Mouse (Mus musculus) natural killer cell, adult 2 months (primary cell): ENCODE results near the gene Smim24.

Experiments
- DNase-seq, 2 experiments: peaks; one replicate each; pipeline ENCODE4 v3.0.0; 2022; ENCODE audit warnings: low spot score in 2 of 2

Smim24 gene

GRCm38 (mm10) chr10:81392781-81393185, at the start of gene Smim24:
Gene Smim24 (plus strand): TSS chr10:81393051.
- no peak for DNase-seq

- peak; percentile 21 to 47 for DNase-seq
Observed at GRCm38 (mm10) chr10:81344421-81345161, 48.3 kb upstream of the Smim24 start.

- DNase-seq: no peak
Observed at GRCm38 (mm10) chr10:81345162-81345534, 47.7 kb upstream of the Smim24 start.

- peak; percentile 44 to 59 for DNase-seq
Observed at GRCm38 (mm10) chr10:81346453-81347067, 46.3 kb upstream of the Smim24 start.

GRCm38 (mm10) chr10:81349146-81349545, 43.7 kb upstream of the Smim24 start:
- no peak for DNase-seq

GRCm38 (mm10) chr10:81349961-81350350, 42.9 kb upstream of the Smim24 start:
- DNase-seq: no peak

GRCm38 (mm10) chr10:81350351-81351063, 42.3 kb upstream of the Smim24 start, which contains the start of gene Hmg20b:
Gene Hmg20b (minus strand): TSS chr10:81350480.
- peak; percentile 98 to 99 for DNase-seq

- DNase-seq: peak in 1 of 2 experiments; percentile 44
Observed at GRCm38 (mm10) chr10:81351678-81352291, 41.1 kb upstream of the Smim24 start.

GRCm38 (mm10) chr10:81354738-81355477, 37.9 kb upstream of the Smim24 start:
- DNase-seq: no peak

- DNase-seq: no peak
Observed at GRCm38 (mm10) chr10:81355533-81355932, 37.3 kb upstream of the Smim24 start.

GRCm38 (mm10) chr10:81356352-81356990, 36.4 kb upstream of the Smim24 start:
- DNase-seq: peak in 1 of 2 experiments; percentile 68

GRCm38 (mm10) chr10:81356991-81357844, 35.6 kb upstream of the Smim24 start, which contains the start of gene Mfsd12:
Gene Mfsd12 (plus strand): TSS chr10:81357491.
- DNase-seq: peak; percentile 68 to 81

- DNase-seq: no peak
Observed at GRCm38 (mm10) chr10:81358209-81358608, 34.6 kb upstream of the Smim24 start.

- DNase-seq: no peak
Observed at GRCm38 (mm10) chr10:81358841-81359240, 34.0 kb upstream of the Smim24 start.

- DNase-seq: no peak
Observed at GRCm38 (mm10) chr10:81360721-81361120, 32.1 kb upstream of the Smim24 start.

GRCm38 (mm10) chr10:81362336-81362949, 30.4 kb upstream of the Smim24 start:
- DNase-seq: no peak

GRCm38 (mm10) chr10:81363436-81364346, 29.2 kb upstream of the Smim24 start:
- no peak for DNase-seq

GRCm38 (mm10) chr10:81364666-81365065, 28.2 kb upstream of the Smim24 start:
- DNase-seq: no peak
